Mouse (Mus musculus) thymus, postnatal 10 days (tissue): ENCODE data around the gene Hpse2.

ENCODE experiments used
- DNase-seq, 2 experiments: peaks; one replicate each; pipeline ENCODE4 v3.0.0; 2021; ENCODE audit warnings: low spot score in 2 of 2

Gene Hpse2

DNA sequence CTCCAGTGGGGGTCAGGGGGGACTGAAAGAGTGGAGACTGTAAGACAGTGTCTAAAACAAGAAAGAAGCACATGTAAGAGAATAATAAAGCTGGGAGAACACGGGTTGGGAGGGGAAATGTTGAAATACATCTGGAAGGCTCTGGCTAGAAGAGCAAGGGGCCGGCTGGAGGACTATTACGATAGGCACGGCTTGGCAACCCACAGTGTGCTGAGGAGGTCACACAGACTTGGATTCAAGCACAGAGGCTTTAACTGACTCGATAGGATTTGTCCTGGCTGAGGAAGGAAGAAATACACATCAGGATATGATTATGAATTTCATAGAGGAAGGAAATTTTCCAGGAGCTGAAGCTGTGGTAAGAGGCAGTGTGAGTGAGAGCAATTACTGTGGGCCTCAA is 414.4 kb downstream of the Hpse2 start:
- no peak for DNase-seq

GRCm38 (mm10) chr19:42965171-42965570 is 423.0 kb downstream of the Hpse2 start:
- no peak for DNase-seq

DNA sequence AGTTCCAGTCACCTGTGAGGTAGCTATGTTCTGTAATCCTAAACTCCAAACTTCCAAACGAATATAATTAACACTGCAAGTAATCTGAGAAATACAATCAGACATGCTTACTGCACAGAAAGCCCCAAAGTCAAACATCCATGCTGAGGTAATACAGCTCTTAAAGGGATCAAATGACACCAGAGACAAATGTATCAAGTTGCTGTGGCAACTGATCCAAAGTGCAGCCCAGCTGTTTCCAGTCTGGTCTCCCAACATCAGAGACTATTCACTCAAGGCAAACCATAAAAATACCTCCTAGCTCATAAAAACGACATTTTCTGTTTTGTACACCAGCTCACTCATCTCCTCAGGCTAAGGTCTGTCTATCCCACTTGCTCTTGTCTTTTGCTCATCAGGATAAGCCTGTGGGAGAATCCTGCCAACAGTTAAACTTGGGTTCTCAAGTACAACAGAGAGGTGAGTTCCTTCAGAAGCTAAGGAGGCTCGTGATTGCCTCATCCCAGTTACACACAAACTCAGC is 440.0 kb downstream of the Hpse2 start:
- no peak for DNase-seq

- no peak for DNase-seq
These were observed 450.6 kb downstream of the Hpse2 start for GRCm38 (mm10) chr19:42937544-42937943.

GRCm38 (mm10) chr19:42936661-42937193 is 451.4 kb downstream of the Hpse2 start:
- DNase-seq = no peak

DNA sequence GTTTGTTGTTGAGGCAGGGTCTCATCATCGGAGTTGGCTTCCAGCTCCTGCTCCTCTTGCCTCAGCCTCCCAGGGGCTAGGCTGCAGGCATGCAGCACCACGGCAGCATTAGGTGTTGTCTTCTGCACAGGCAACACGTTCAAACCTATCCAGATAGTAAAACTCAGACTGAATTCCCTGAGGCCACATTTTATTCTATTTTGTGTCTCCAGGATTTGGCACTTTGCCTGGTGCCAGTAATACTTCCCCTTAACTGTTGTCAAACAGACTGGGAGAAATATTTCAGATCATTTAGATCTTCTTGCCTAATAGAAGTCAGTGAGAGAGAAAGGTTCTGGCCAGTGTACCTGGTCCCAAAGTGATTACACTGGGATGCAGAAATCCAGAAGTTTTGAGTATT is 458.5 kb downstream of the Hpse2 start:
- DNase-seq = no peak

- no peak for DNase-seq
These were observed 459.9 kb downstream of the Hpse2 start for GRCm38 (mm10) chr19:42928271-42928670.

- DNase-seq = no peak
These were observed 465.5 kb downstream of the Hpse2 start for GRCm38 (mm10) chr19:42922610-42923009.

GRCm38 (mm10) chr19:42913703-42914102 is 474.5 kb downstream of the Hpse2 start:
- DNase-seq = no peak

GRCm38 (mm10) chr19:42909719-42910118 is 478.4 kb downstream of the Hpse2 start:
- no peak for DNase-seq

- no peak for DNase-seq
These were observed 479.6 kb downstream of the Hpse2 start for GRCm38 (mm10) chr19:42908553-42908952.

GRCm38 (mm10) chr19:42906328-42906727 is 481.8 kb downstream of the Hpse2 start:
- DNase-seq = no peak

- no peak for DNase-seq
These were observed 483.4 kb downstream of the Hpse2 start for GRCm38 (mm10) chr19:42904726-42905125.

DNA sequence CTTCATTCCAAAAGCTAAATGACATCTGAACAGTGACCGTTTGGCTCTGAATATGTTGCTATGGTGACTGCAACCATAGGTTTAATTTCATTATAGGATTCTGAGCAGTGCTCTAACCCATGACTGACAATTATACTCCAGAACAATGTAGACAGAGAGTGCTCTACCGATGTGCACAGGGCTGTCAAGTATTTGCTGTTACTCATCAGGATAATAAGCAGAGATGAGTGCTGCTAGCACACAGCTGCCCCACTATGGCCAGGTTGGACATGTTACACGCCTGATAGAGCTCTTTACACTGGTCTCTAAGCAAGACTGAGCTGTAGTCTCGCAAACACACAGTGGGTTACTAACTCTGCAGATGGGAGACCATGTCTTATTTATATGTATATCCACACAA is 483.9 kb downstream of the Hpse2 start:
- no peak for DNase-seq

GRCm38 (mm10) chr19:42903840-42904239 is 484.3 kb downstream of the Hpse2 start:
- no peak for DNase-seq

- DNase-seq = no peak
These were observed 485.6 kb downstream of the Hpse2 start for GRCm38 (mm10) chr19:42902410-42903021.

DNA sequence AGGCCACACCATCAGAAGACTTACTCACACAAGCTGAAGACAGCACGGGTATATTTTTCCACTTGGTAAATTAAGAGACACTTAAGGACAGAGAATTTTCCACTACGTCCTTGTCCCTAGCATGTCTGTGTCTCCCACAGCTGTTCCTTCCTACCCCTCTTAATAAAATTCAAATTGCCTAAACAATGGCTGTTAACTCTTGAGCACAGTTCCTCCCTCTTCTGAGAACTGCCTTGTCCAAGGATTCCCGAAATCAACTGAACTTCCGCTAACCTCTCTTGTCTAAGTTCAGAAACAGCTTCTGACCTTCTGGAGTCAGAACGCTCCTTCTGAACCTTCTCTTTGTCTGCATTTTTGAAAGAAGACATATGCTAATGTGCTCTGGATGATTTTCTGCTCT is 496.6 kb downstream of the Hpse2 start:
- DNase-seq = no peak

- DNase-seq = no peak
These were observed 510.5 kb downstream of the Hpse2 start for GRCm38 (mm10) chr19:42877653-42878052.

DNA sequence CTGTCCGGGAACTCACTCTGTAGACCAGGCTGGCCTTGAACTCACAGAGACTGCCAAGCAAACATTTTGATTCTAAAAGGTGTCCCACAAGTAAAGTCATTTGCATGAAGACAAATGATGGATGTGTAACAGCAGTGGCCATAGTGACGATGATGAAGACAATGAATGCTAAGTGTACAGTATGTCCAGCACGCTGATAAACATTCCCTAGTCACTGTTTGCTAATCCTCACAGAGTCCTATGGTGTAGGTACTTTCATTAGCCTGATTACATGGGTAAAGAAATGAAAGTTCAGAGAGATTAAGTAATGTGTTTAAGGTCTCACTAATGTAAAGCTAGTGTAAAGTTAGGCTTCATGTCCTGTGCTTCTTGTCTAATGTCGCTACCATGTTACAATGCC is 511.6 kb downstream of the Hpse2 start:
- no peak for DNase-seq

DNA sequence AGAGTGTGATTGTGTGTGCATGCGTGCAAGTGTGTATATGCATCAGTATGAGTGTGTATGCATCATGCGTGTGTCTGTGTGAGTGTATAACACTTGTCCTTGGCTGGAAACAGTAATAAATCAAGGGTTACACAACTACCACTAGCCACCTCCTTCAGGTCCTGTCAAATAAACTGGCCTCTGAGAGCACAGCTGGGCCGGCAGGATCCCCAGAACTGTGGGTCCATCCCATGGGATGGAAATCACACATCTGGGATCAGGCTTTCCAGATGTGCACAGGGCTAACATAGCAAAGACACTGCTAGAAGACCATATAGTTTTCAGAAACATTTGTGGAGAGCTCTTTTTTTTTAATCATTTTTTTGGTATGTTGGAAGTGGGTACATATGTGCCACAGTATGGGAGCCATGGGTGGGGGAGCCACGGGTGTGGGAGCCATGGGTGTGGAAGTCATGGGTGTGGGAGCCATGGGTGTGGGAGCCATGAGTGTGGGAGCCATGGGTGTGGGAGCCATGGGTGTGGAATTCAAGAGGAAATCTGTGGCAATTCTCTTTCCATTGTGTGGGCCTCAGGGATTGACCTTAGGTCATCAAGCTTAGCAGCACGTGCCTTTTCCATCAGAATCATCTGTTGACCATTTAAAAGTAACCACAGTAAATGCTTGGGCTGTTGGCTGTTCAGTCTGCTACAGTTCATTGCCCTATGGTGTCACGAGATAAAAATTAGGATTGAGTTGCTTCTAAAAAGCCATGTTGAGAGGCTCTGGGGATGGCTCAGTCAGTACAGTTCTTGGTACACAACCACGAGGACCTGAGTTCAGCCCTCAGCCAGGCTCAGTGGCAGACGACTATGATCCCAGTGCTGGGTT is 518.3 kb downstream of the Hpse2 start:
- DNase-seq = no peak

DNA sequence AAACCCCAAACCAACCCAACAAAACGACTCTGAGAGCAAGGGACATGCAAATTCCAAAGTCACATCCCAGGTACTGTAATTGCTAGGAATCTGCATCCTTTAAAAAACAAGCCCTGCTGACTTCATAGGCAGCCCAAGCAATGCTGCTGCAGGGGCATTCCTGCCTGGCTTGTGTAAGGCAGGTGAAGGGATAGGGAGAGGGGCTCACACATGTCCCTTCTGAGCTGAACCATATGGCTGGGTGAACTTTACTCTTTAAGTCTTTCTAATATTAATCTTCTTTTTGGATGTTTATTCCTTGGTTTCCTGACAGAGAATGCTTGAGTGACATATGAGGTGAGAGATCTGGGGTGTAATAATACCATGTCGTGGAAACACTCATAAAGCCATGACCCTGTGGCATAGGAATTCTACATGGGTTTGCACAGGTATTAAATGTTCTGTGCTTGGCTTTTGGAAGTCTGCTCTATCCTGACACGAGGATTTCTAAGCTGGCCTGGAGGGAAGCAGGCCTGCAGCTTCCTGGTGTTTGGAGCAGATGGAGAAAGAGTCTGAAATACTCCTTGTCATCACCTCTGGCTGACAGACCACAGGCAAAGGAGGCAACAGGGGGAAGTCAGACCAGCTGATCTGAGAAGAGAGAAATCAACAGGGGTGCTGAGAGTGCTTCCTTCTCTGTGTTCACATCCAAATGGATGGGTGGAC is 519.0 kb downstream of the Hpse2 start:
- DNase-seq = no peak

GRCm38 (mm10) chr19:42863013-42863412 is 525.1 kb downstream of the Hpse2 start:
- DNase-seq = no peak
